Mouse (Mus musculus) CH12.LX (cell line): ENCODE data around the gene Smarcc2. TPM values are rescaled to one million over a fixed set of nuclear protein-coding genes. Genes with fewer than 3 reads are reported as not detected.
A peak's percentile ranks its signal among the peaks of the same experiment; 100 is the strongest.

Experiments used
- DNase-seq: peaks from one replicate; pipeline ENCODE4 v3.0.0-alpha.2; 2013; ENCODE audit errors: extremely low read depth
- H3K27ac ChIP-seq: 2 replicates; pipeline ENCODE4 v1.5.1; 2012; ENCODE audit warnings: low read depth, mild to moderate bottlenecking, control low read depth, moderate library complexity; ENCODE audit not compliant: insufficient read depth
- H3K27me3 ChIP-seq: replicated peaks from 2 replicates; pipeline ENCODE3; 2012; ENCODE audit warnings: inconsistent platforms
- H3K36me3 ChIP-seq, 2 experiments: replicated peaks in 1 of 2; 2 replicates each; pipeline versions ENCODE3 to v1.6.1; 2012; ENCODE audit warnings: inconsistent platforms in 1 of 2, low read length in 1 of 2, mild to moderate bottlenecking in 1 of 2, mixed read lengths in 1 of 2, moderate library complexity in 1 of 2; ENCODE audit not compliant: control insufficient read depth in 1 of 2, insufficient read depth in 1 of 2
- H3K4me1 ChIP-seq, 2 experiments: 2 replicates each; pipeline ENCODE4 v1.6.1; 2012; ENCODE audit warnings: inconsistent platforms in 1 of 2, moderate library complexity in 1 of 2; ENCODE audit not compliant: insufficient read depth in 2 of 2, control insufficient read depth in 1 of 2
- H3K4me2 ChIP-seq: 2 replicates; pipeline ENCODE4 v1.6.1; 2012; ENCODE audit warnings: low read depth, mild to moderate bottlenecking, control low read depth; ENCODE audit not compliant: poor library complexity, insufficient read depth, severe bottlenecking
- H3K4me3 ChIP-seq, 3 experiments: fragments of 150-350 bp in 1 of 3; sonication (generic) in 1 of 3; replicated peaks in 1 of 3; 2 replicates each; pipeline versions ENCODE3 to v1.5.1; 2011 to 2012; ENCODE audit warnings: low read depth in 2 of 3, low read length in 2 of 3, mild to moderate bottlenecking in 2 of 3, moderate library complexity in 2 of 3, control low read depth in 1 of 3, improper control_type of control experiment in 1 of 3, inconsistent platforms in 1 of 3, mixed read lengths in 1 of 3; ENCODE audit not compliant: poor library complexity in 1 of 3
- H3K79me2 ChIP-seq: replicated peaks from 2 replicates; pipeline ENCODE4 v1.6.1; 2012; ENCODE audit warnings: mild to moderate bottlenecking, moderate library complexity; ENCODE audit not compliant: control insufficient read depth, poor library complexity, insufficient read depth, severe bottlenecking; ENCODE audit errors: extremely low read depth
- H3K9ac ChIP-seq: 2 replicates; pipeline ENCODE4 v1.6.1; 2012; ENCODE audit warnings: low read depth, mild to moderate bottlenecking, control low read depth, moderate library complexity; ENCODE audit not compliant: insufficient read depth
- H3K9me3 ChIP-seq: replicated peaks from 2 replicates; pipeline ENCODE3; 2012; ENCODE audit warnings: low read length, inconsistent platforms, mixed read lengths
- BHLHE40 ChIP-seq: IDR thresholded peaks from 2 replicates; pipeline ENCODE4 v1.6.1; 2011; ENCODE audit warnings: mild to moderate bottlenecking, low read depth, low read length, improper control_type of control experiment
- CHD2 ChIP-seq: IDR thresholded peaks from 2 replicates; pipeline ENCODE4 v1.6.1; 2011; ENCODE audit warnings: low read length, improper control_type of control experiment
- CTCF ChIP-seq, 2 experiments: IDR thresholded peaks in 1 of 2; conservative IDR thresholded peaks in 1 of 2; 2 replicates each; pipeline ENCODE4 v1.5.1; 2011 to 2012; ENCODE audit warnings: low read depth in 2 of 2, low read length in 2 of 2, improper control_type of control experiment in 1 of 2, inconsistent platforms in 1 of 2, mild to moderate bottlenecking in 1 of 2, moderate library complexity in 1 of 2
- E2F4 ChIP-seq: IDR thresholded peaks from 2 replicates; pipeline ENCODE4 v1.6.1; 2011; ENCODE audit warnings: low read depth, low read length, improper control_type of control experiment; ENCODE audit not compliant: insufficient replicate concordance
- ELF1 ChIP-seq: IDR thresholded peaks from 2 replicates; pipeline ENCODE4 v1.6.1; 2014; ENCODE audit warnings: low read depth, mild to moderate bottlenecking, inconsistent platforms, low read length, improper control_type of control experiment
- EP300 ChIP-seq: IDR thresholded peaks from 2 replicates; pipeline ENCODE4 v1.6.1; 2011; ENCODE audit warnings: low read length, improper control_type of control experiment
- GABPA ChIP-seq: IDR thresholded peaks from 2 replicates; pipeline ENCODE4 v1.6.1; 2012; ENCODE audit warnings: low read depth, low read length, improper control_type of control experiment, inconsistent platforms; ENCODE audit not compliant: insufficient replicate concordance
- HCFC1 ChIP-seq: IDR thresholded peaks from 2 replicates; pipeline ENCODE4 v1.6.1; 2012; ENCODE audit warnings: low read depth, mild to moderate bottlenecking, inconsistent platforms, low read length, improper control_type of control experiment
- JUN ChIP-seq: IDR thresholded peaks from 2 replicates; pipeline ENCODE4 v1.6.1; 2011; ENCODE audit warnings: low read depth, mild to moderate bottlenecking, low read length, improper control_type of control experiment, moderate library complexity; ENCODE audit not compliant: insufficient read depth
- MAFK ChIP-seq: IDR thresholded peaks from 2 replicates; pipeline ENCODE4 v1.6.1; 2011; ENCODE audit warnings: low read length, improper control_type of control experiment; ENCODE audit not compliant: insufficient replicate concordance
- MAZ ChIP-seq: IDR thresholded peaks from 2 replicates; pipeline ENCODE4 v1.6.1; 2012; ENCODE audit warnings: low read depth, mild to moderate bottlenecking, inconsistent platforms, low read length, improper control_type of control experiment, moderate library complexity
- MEF2A ChIP-seq: IDR thresholded peaks from 2 replicates; pipeline ENCODE4 v1.6.1; 2014; ENCODE audit warnings: low read depth, mild to moderate bottlenecking, inconsistent platforms, low read length, improper control_type of control experiment, borderline replicate concordance
- MXI1 ChIP-seq: IDR thresholded peaks from 2 replicates; pipeline ENCODE4 v1.6.1; 2011; ENCODE audit warnings: mild to moderate bottlenecking, low read depth, low read length, improper control_type of control experiment
- MYC ChIP-seq: IDR thresholded peaks from 2 replicates; pipeline ENCODE4 v1.6.1; 2011; ENCODE audit warnings: low read depth, mild to moderate bottlenecking, improper control_type of control experiment, low read length
- NELFE ChIP-seq: IDR thresholded peaks from 2 replicates; pipeline ENCODE4 v1.6.1; 2011; ENCODE audit warnings: low read depth, low read length, improper control_type of control experiment
- PAX5 ChIP-seq: IDR thresholded peaks from 2 replicates; pipeline ENCODE4 v1.6.1; 2012; ENCODE audit warnings: low read length, inconsistent platforms, mixed read lengths
- POLR2A ChIP-seq: IDR thresholded peaks from 2 replicates; pipeline ENCODE4 v1.6.1; 2011; ENCODE audit warnings: low read depth, mild to moderate bottlenecking, improper control_type of control experiment, low read length
- POLR2AphosphoS2 ChIP-seq: IDR thresholded peaks from 2 replicates; pipeline ENCODE4 v1.6.1; 2011; ENCODE audit warnings: low read depth, low read length, improper control_type of control experiment
- RAD21 ChIP-seq: IDR thresholded peaks from 2 replicates; pipeline ENCODE4 v1.6.1; 2011; ENCODE audit warnings: low read depth, mild to moderate bottlenecking, low read length, improper control_type of control experiment, moderate library complexity
- RCOR1 ChIP-seq: conservative IDR thresholded peaks from 2 replicates; pipeline ENCODE4 v1.6.1; 2012; ENCODE audit warnings: low read depth, mild to moderate bottlenecking, inconsistent platforms, low read length, improper control_type of control experiment
- SMC3 ChIP-seq: IDR thresholded peaks from 2 replicates; pipeline ENCODE4 v1.6.1; 2011; ENCODE audit warnings: low read depth, low read length, improper control_type of control experiment
- TBP ChIP-seq: conservative IDR thresholded peaks from 2 replicates; pipeline ENCODE4 v1.6.1; 2011; ENCODE audit warnings: low read depth, low read length, improper control_type of control experiment
- TCF12 ChIP-seq: IDR thresholded peaks from 2 replicates; pipeline ENCODE4 v1.6.1; 2014; ENCODE audit warnings: low read depth, mild to moderate bottlenecking, inconsistent platforms, low read length, improper control_type of control experiment
- UBTF ChIP-seq: IDR thresholded peaks from 2 replicates; pipeline ENCODE4 v1.6.1; 2012; ENCODE audit warnings: low read depth, mild to moderate bottlenecking, inconsistent platforms, low read length, improper control_type of control experiment, moderate library complexity
- USF1 ChIP-seq: IDR thresholded peaks from 2 replicates; pipeline ENCODE4 v1.6.1; 2014; ENCODE audit warnings: low read depth, mild to moderate bottlenecking, inconsistent platforms, low read length, improper control_type of control experiment
- ZKSCAN1 ChIP-seq: IDR thresholded peaks from 2 replicates; pipeline ENCODE4 v1.6.1; 2012; ENCODE audit warnings: low read depth, inconsistent platforms, low read length, improper control_type of control experiment, borderline replicate concordance
- ZMIZ1 ChIP-seq: IDR thresholded peaks from 2 replicates; pipeline ENCODE4 v1.6.1; 2012; ENCODE audit warnings: low read depth, mild to moderate bottlenecking, inconsistent platforms, low read length, improper control_type of control experiment
- ZNF384 ChIP-seq: IDR thresholded peaks from 2 replicates; pipeline ENCODE4 v1.6.1; 2012; ENCODE audit warnings: low read depth, low read length, improper control_type of control experiment, inconsistent platforms
- dilution Hi-C: fragments of 300-500 bp; cut with MboI; formaldehyde crosslinking; loops from 2 replicates; pipeline ENCODE4 v1.14.3; 2020; ENCODE audit warnings: low sequenced_read_pairs; ENCODE audit not compliant: extremely low pct_unique_long_range_greater_than_20kb, extremely low pct_ligation_motif_present
- in situ Hi-C: fragments of 300-500 bp; cut with MboI; formaldehyde crosslinking; loops from 3 replicates; pipeline ENCODE4 v1.14.3; 2019; ENCODE audit warnings: low sequenced_read_pairs, low pct_ligation_motif_present, low pct_unique_long_range_greater_than_20kb, mixed read lengths
- polyA plus RNA-seq: library from polyadenylated mRNA; unstranded; fragments of >175 nt; gene quantifications from 2 replicates; pipeline ENCODE4 v1.2.1, GENCODE M21; 2012; ENCODE audit warnings: low read depth; ENCODE audit not compliant: insufficient read length
- total RNA-seq, 2 experiments: library from RNA; depleted of rRNA; stranded (reverse); fragments of 300-350 nt in 1 of 2; fragments of >200 nt in 1 of 2; gene quantifications; 2 replicates each; pipeline ENCODE4 v1.2.3; 2012 to 2014

The Smarcc2 gene
- total RNA-seq (2012; rRNA removed) = 20.2 and 24.8 TPM in 2 replicates
- 6.1 and 7.5 TPM in 2 replicates for total RNA-seq (2014; rRNA removed)
- polyA plus RNA-seq = 39.8 and 42.6 TPM in 2 replicates

- peak within 1 kb of the TSS; percentile 97 for H3K9ac ChIP-seq
- peak; percentile 82 for TF ChIP-seq UBTF
- peak in 1 of 2 experiments; percentile 59; a peak in 2 of 4 replicates for TF ChIP-seq CTCF (conservative IDR thresholded peaks at IDR 0.05 in 1 of 2, IDR thresholded peaks at IDR 0.05 in 1 of 2; ENCODE audit: low read depth in 2 of 2, low read length in 2 of 2)
- TF ChIP-seq BHLHE40 = no peak
- TF ChIP-seq CHD2 = no peak
- peak; percentile 58 for TF ChIP-seq NELFE
- peak; percentile 39; the same call in 1 of the 2 replicates for TF ChIP-seq ELF1
- TF ChIP-seq MXI1 = peak; percentile 47; the same call in 1 of the 2 replicates
- peak; percentile 24; the same call in 1 of the 2 replicates for TF ChIP-seq SMC3
- no peak for TF ChIP-seq TBP
- peak; percentile 65 for TF ChIP-seq POLR2A
- H3K4me2 ChIP-seq = peak within 1 kb of the TSS; percentile 80
- peak within 1 kb of the TSS; percentile 77 to 86 (median 82) for H3K4me3 ChIP-seq
- H3K4me1 ChIP-seq = peaks cover 6 to 28% of the 10 kb centered on the region in 2 experiments
- H3K9me3 ChIP-seq = no peaks in the 10 kb centered on the region
- H3K27ac ChIP-seq = peak within 1 kb of the TSS; percentile 79
- peak; percentile 44 for DNase-seq
- in situ Hi-C loops = no loop called here
- peaks cover 16% of the 10 kb centered on the region for H3K79me2 ChIP-seq
- peaks cover 12 to 30% of the 10 kb centered on the region in 2 experiments for H3K36me3 ChIP-seq
- dilution Hi-C loops = no loop called here
- H3K27me3 ChIP-seq = no peaks in the 10 kb centered on the region
These were observed at the start of gene Smarcc2 for GRCm38 (mm10) chr10:128458719-128459408. Gene Smarcc2 (plus strand): TSS chr10:128459248.

DNA sequence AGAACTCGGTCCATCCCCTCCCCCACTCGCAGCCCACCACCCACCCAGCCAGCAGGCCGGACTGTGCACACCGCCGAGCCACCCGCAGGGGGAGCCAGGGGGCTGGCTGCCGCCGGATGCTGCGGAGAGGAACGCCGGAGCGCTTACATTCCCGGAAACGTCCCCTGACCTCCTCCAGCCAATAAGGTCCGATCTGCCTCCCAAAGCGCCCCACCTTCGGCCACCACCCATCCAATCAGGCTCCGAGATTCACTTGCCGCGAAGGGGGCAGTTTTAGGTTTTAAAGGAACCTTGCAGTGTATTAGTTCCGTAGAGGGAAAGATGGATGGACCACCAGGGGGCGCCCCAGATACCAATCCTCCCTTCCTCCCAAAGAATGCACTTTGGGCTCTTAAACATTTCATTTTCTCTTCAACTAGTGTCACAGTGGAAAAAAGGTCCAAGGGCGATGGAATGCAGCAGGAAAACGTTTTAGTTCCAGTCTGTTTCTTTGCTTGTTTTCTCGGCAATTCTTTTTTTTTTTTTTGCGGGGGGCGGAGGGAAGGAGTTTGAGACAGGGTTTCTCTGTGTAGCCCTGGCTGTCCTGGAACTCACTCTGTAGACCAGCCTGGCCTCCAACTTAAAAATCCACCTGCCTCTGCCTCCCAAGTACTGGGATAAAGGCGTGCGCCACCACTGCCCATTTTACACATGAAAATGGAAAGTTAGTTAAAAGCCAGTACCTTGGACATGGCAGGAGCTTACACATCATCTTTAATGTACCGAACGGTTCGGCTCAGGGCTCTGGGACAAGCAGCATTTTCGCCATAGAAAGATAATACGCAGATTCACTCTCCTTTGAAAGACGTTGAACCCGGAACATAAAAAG lies 49.1 kb upstream of the Smarcc2 start:
- Histone ChIP-seq H3K27ac (peak overlapping the region; percentile 43), H3K4me2 (peak overlapping the region; percentile 87), H3K27me3 (no peaks in the 10 kb centered on the region), H3K36me3 (peaks cover 17 to 46% of the 10 kb centered on the region in 2 experiments), H3K79me2 (peaks cover 20% of the 10 kb centered on the region), H3K9me3 (no peaks in the 10 kb centered on the region), H3K4me1 (peaks cover 8 to 29% of the 10 kb centered on the region in 2 experiments; a peak in 3 of 4 replicates), H3K9ac (peak overlapping the region; percentile 84), H3K4me3 (peak overlapping the region; percentile 71 to 92 (median 92))
- in situ Hi-C loops = no loop called here
- dilution Hi-C loops = no loop called here
- peak; percentile 98 for DNase-seq
- TF ChIP-seq TCF12 (peak; percentile 57; the same call in 1 of the 2 replicates), ELF1 (peak; percentile 95), RCOR1 (no peak), CHD2 (peak; percentile 88), MAZ (peak; percentile 97), MXI1 (peak; percentile 45; the same call in 1 of the 2 replicates), EP300 (no peak), JUN (no peak), ZMIZ1 (peak; percentile 51; the same call in 1 of the 2 replicates), MAFK (no peak), PAX5 (no peak), RAD21 (peak; percentile 6), USF1 (peak; percentile 35), HCFC1 (peak; percentile 81), POLR2AphosphoS2 (no peak; the same call in 1 of the 2 replicates), MEF2A (peak; percentile 62; the same call in 1 of the 2 replicates), MYC (peak; percentile 63; the same call in 1 of the 2 replicates), GABPA (no peak; the same call in 1 of the 2 replicates), E2F4 (peak; percentile 85; the same call in 1 of the 2 replicates), TBP (peak; percentile 64; the same call in 1 of the 2 replicates), ZNF384 (peak; percentile 82), UBTF (no peak), ZKSCAN1 (no peak)
